Mouse (Mus musculus) liver, adult 2 months (tissue): ENCODE measurements around the gene Ocm. TPM values are rescaled to one million over a fixed set of nuclear protein-coding genes. Genes with fewer than 3 reads are reported as not detected.

Experiments
- DNase-seq: peaks from one replicate; pipeline ENCODE4 v3.0.0-alpha.2; 2011; ENCODE audit warnings: low read depth, low spot score; ENCODE audit errors: extremely low read depth
- H3K27ac ChIP-seq: fragments of 200-500 bp; replicated peaks from 2 replicates; pipeline ENCODE4 v1.5.1; 2012; ENCODE audit warnings: low read depth, mild to moderate bottlenecking, control low read depth, inconsistent platforms, low read length; ENCODE audit not compliant: insufficient read depth
- H3K27me3 ChIP-seq: fragments of 200-500 bp; 2 replicates; pipeline ENCODE4 v1.6.1; 2012; ENCODE audit warnings: mild to moderate bottlenecking, moderate library complexity, low read length, inconsistent platforms; ENCODE audit not compliant: control insufficient read depth, insufficient read depth
- H3K36me3 ChIP-seq: fragments of 200-500 bp; 2 replicates; pipeline ENCODE4 v1.6.1; 2012; ENCODE audit warnings: low read length, inconsistent platforms; ENCODE audit not compliant: control insufficient read depth, insufficient read depth
- H3K4me1 ChIP-seq: fragments of 200-500 bp; 2 replicates; pipeline ENCODE4 v1.6.1; 2011; ENCODE audit warnings: low read length; ENCODE audit not compliant: control insufficient read depth, insufficient read depth
- H3K4me3 ChIP-seq: fragments of 200-500 bp; 2 replicates; pipeline ENCODE4 v1.5.1; 2011; ENCODE audit warnings: low read depth, mild to moderate bottlenecking, control low read depth, low read length, moderate library complexity; ENCODE audit not compliant: insufficient read depth
- H3K79me2 ChIP-seq: fragments of 200-500 bp; 2 replicates; pipeline ENCODE4 v1.6.1; 2012; ENCODE audit warnings: inconsistent platforms, mild to moderate bottlenecking, low read length, moderate library complexity; ENCODE audit not compliant: control insufficient read depth, insufficient read depth
- H3K9ac ChIP-seq: fragments of 200-500 bp; 2 replicates; pipeline ENCODE4 v1.6.1; 2012; ENCODE audit warnings: low read depth, mild to moderate bottlenecking, control low read depth, inconsistent platforms, low read length
- CTCF ChIP-seq: fragments of 200-500 bp; IDR thresholded peaks from 2 replicates; pipeline ENCODE4 v1.5.1; 2011; ENCODE audit warnings: low read depth, low read length, control low read depth
- POLR2A ChIP-seq: fragments of 200-500 bp; IDR thresholded peaks from 2 replicates; pipeline ENCODE4 v1.6.1; 2011; ENCODE audit warnings: low read length, control low read depth; ENCODE audit not compliant: insufficient read depth; ENCODE audit errors: extremely low read depth
- WGBS: fragments of 180-500 bp; shearing (Covaris S2); methylation state at CpG from one replicate; pipeline ENCODE4 v1.1.7; 2018; 5-methylcytosine and 5-hydroxymethylcytosine counted together
- polyA plus RNA-seq: library from polyadenylated mRNA; depleted of rRNA; stranded (reverse); fragments of >200 nt; gene quantifications from 2 replicates; pipeline ENCODE4 v1.2.3, GENCODE M21; 2012; rRNA removed
- total RNA-seq: library from RNA; depleted of rRNA; stranded (reverse); fragments of >200 nt; gene quantifications from 2 replicates; pipeline ENCODE4 v1.2.3, GENCODE M21; 2014; rRNA removed

The Ocm gene
- total and polyA plus RNA-seq, 2 experiments: not detected

GRCm38 (mm10) chr5:143974931-143975630 lies 51.4 kb downstream of the Ocm start:
- DNase-seq: peak; percentile 48
- 51% methylated on average over 4 of the region's 4 CpGs for whole genome bisulfite sequencing
- H3K9ac ChIP-seq: no peak overlapping the region
- H3K36me3 ChIP-seq: no peaks in the 10 kb centered on the region
- TF ChIP-seq POLR2A (no peak), CTCF (peak; percentile 98)
- no peaks in the 10 kb centered on the region for H3K4me1 ChIP-seq
- no peak overlapping the region for H3K4me3 ChIP-seq
- no peak overlapping the region for H3K27ac ChIP-seq
- H3K27me3 ChIP-seq: no peaks in the 10 kb centered on the region
- no peaks in the 10 kb centered on the region for H3K79me2 ChIP-seq

GRCm38 (mm10) chr5:143972628-143973027 lies 53.8 kb downstream of the Ocm start:
- Histone ChIP-seq H3K9ac (no peak overlapping the region), H3K27ac (no peak overlapping the region), H3K36me3 (no peaks in the 10 kb centered on the region), H3K27me3 (no peaks in the 10 kb centered on the region), H3K4me1 (no peaks in the 10 kb centered on the region), H3K79me2 (no peaks in the 10 kb centered on the region), H3K4me3 (no peak overlapping the region)
- TF ChIP-seq CTCF: no peak
- TF ChIP-seq POLR2A: no peak
- WGBS: 31% methylated on average over 3 of the region's 3 CpGs
- DNase-seq: no peak

Other genes with a start within 250 kb of the Ocm start
- 11.1 and 13.2 TPM in 2 replicates for gene Eif2ak1, start 208.9 kb downstream of the Ocm start, total RNA-seq
- gene Eif2ak1, start 208.9 kb downstream of the Ocm start, polyA plus RNA-seq: 13.1 and 14.0 TPM in 2 replicates
- not detected in 2 replicates for gene Ankrd61, start 129.0 kb downstream of the Ocm start, total RNA-seq
- 0.06 TPM in 1 of 2 replicates, not detected in the other for gene Ankrd61, start 129.0 kb downstream of the Ocm start, polyA plus RNA-seq
- gene Aimp2, start 116.8 kb downstream of the Ocm start, total RNA-seq: 10.3 and 12.2 TPM in 2 replicates
- gene Aimp2, start 116.8 kb downstream of the Ocm start, polyA plus RNA-seq: 20.0 and 25.3 TPM in 2 replicates
- gene Pms2, start 116.7 kb downstream of the Ocm start, total RNA-seq: 2.1 and 2.5 TPM in 2 replicates
- 0.46 and 0.88 TPM in 2 replicates for gene Pms2, start 116.7 kb downstream of the Ocm start, polyA plus RNA-seq
- gene Gm42421, start 98.5 kb downstream of the Ocm start, total RNA-seq: not detected in 2 replicates
- not detected in 2 replicates for gene Gm42421, start 98.5 kb downstream of the Ocm start, polyA plus RNA-seq
- 0.13 TPM in 1 of 2 replicates, not detected in the other for gene Rsph10b, start 93.6 kb downstream of the Ocm start, total RNA-seq
- gene Rsph10b, start 93.6 kb downstream of the Ocm start, polyA plus RNA-seq: 0.14 TPM in 1 of 2 replicates, not detected in the other
- gene Ccz1, start 11.8 kb downstream of the Ocm start, total RNA-seq: 33.4 and 42.0 TPM in 2 replicates
- gene Ccz1, start 11.8 kb downstream of the Ocm start, polyA plus RNA-seq: 7.3 and 9.1 TPM in 2 replicates
- gene Lmtk2, start 73.8 kb upstream of the Ocm start, total RNA-seq: 4.0 and 6.1 TPM in 2 replicates
- gene Lmtk2, start 73.8 kb upstream of the Ocm start, polyA plus RNA-seq: 4.6 and 4.7 TPM in 2 replicates
- 0.13 and 0.18 TPM in 2 replicates for gene Bhlha15, start 163.6 kb upstream of the Ocm start, total RNA-seq
- gene Bhlha15, start 163.6 kb upstream of the Ocm start, polyA plus RNA-seq: 0.04 and 0.70 TPM in 2 replicates
- 5.9 and 6.6 TPM in 2 replicates for gene Tecpr1, start 196.9 kb upstream of the Ocm start, total RNA-seq
- gene Tecpr1, start 196.9 kb upstream of the Ocm start, polyA plus RNA-seq: 9.3 and 13.0 TPM in 2 replicates
- 24.9 and 29.5 TPM in 2 replicates for gene Bri3, start 217.8 kb upstream of the Ocm start, total RNA-seq
- 74.6 and 85.7 TPM in 2 replicates for gene Bri3, start 217.8 kb upstream of the Ocm start, polyA plus RNA-seq